Mouse (Mus musculus) heart, postnatal 0 days (tissue): ENCODE measurements around the gene Vac14.

Experiments
- CTCF ChIP-seq: IDR thresholded peaks from 2 replicates; pipeline ENCODE4 v1.5.1; 2016; ENCODE audit warnings: antibody characterized with exemption, control low read depth, low read depth
- EP300 ChIP-seq: IDR thresholded peaks from 2 replicates; pipeline ENCODE4 v1.6.1; 2016; ENCODE audit warnings: antibody characterized with exemption, low read depth

- no peak for TF ChIP-seq CTCF
- no peak for TF ChIP-seq EP300
Observed at GRCm38 (mm10) chr8:110626431-110626830, 8.0 kb downstream of the Vac14 start.
